Mouse (Mus musculus) ES-Bruce4 (cell line): ENCODE data around the gene Sult1a1.

Source experiments
- CTCF ChIP-seq: IDR thresholded peaks from one replicate; pipeline ENCODE4 v1.8.1; 2011; ENCODE audit warnings: low read depth, low read length
- EP300 ChIP-seq: IDR thresholded peaks from 2 replicates; pipeline ENCODE4 v1.6.1; 2011; ENCODE audit warnings: low read depth, low read length; ENCODE audit not compliant: insufficient read depth
- POLR2A ChIP-seq: IDR thresholded peaks from one replicate; pipeline ENCODE4 v1.8.1; 2011; ENCODE audit warnings: low read length; ENCODE audit not compliant: insufficient read depth

DNA sequence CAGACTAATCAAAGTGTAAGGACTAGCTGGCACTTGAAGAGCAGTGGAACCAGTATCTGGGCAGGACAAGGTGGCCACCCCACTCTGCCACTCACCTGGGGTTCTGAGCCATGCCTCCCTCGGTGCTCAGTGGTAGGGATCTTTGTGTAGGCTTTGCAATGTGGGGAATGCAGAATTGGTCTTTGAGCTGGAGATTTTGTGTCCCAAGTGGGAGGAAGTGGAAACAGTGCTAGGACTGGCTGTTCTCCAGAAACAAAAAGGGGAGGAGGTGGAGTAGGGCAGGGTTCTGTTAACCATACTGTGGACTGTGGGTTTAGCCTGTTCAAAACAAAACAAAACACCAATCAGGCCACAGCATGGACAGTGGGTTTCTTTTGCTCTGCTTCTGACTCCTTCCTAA, at the start of gene Sult1a1:
- no peak for TF ChIP-seq EP300
- TF ChIP-seq POLR2A, result no peak
- no peak for TF ChIP-seq CTCF
